Mouse (Mus musculus): ENCODE data around the gene Tbx6. TPM values are rescaled to one million over a fixed set of nuclear protein-coding genes. Genes with fewer than 3 reads are reported as not detected.
A peak's percentile ranks its signal among the peaks of the same experiment; 100 is the strongest.

Tbx6 gene
- polyA plus RNA-seq, 1 experiment: 2.2 TPM

DNA sequence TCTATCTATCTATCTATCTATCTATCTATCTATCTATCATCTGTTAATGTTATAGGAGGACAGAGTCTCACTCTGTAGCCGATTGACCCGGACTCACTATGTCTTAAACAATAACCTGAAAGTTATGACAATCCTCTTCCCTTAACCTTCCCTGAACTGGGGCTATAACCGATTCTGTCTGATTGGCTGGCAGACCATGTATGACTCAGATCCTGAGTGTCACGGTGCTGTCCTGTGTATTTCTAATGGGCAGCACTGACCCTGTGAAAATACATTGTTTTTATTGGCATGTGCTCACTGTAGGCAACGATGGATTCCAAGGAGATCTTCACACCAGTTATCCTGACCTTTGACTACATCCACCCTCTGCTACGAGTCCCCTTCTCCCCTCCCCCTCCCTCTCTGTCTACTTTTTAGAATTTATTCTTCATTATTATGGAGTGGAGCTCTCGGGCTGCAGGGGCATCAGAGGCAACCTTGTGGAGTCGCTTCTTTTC is 34.5 kb downstream of the Tbx6 start:
- Histone ChIP-seq H3K27ac (ENCODE audit: insufficient read depth, low read length) (no peak overlapping the region), H3K27me3 (ENCODE audit: control insufficient read depth, insufficient read depth, low read length) (no peaks in the 10 kb centered on the region), H3K4me3 (replicated peaks; ENCODE audit: insufficient read depth, low read depth, low read length) (no peak overlapping the region), H3K4me1 (ENCODE audit: control insufficient read depth, insufficient read depth, low read length) (no peaks in the 10 kb centered on the region)
- WGBS: 31% methylated on average over 8 of the region's 8 CpGs
- no peak for TF ChIP-seq CTCF (IDR thresholded peaks at IDR 0.05; ENCODE audit: borderline replicate concordance, insufficient read depth, low read depth, low read length)
- TF ChIP-seq POLR2A (IDR thresholded peaks at IDR 0.05; ENCODE audit: borderline replicate concordance, insufficient read depth, low read length): no peak
- DNase-seq: no peak

DNA sequence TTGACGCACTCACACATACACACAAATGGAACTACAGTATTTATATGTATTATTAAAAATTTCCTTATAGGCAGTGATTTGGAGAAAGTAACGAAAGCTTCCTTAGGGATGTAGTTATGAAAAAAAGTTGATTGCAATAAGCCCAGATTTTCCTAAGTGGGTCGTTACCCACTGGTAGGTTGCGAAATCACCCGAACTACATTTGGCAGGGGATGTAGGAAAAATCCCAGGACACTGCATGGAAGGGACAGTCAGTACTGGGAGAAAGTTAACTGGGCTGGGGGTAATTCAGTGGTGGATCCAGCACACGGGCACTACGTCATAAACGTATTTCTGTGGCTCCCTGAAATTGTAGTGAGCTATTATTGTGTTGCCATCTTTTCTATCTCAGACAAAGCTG is 35.2 kb downstream of the Tbx6 start:
- 73% methylated on average over 8 of the region's 8 CpGs for WGBS
- no peak for TF ChIP-seq CTCF (IDR thresholded peaks at IDR 0.05; ENCODE audit: borderline replicate concordance, insufficient read depth, low read depth, low read length)
- TF ChIP-seq POLR2A (IDR thresholded peaks at IDR 0.05; ENCODE audit: borderline replicate concordance, insufficient read depth, low read length): no peak

DNA sequence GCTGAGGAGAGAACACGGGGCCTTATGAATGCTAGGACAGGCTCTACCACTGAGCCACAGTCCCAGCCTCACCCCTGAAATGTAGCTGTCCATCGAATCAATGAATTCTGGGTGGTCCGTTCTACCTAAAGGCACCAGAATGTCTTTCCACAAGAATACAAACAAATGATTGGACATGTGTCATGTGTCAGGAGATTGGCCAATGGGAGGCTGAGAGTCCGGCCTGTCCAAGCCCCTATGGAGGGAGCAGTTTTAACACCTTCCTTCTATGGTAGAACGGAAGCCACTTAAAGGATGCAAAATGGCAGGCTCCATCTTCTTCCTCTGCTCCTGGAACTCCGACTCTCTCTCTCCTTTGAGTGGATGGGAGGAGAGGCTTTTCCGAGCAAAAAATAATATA is 36.3 kb downstream of the Tbx6 start:
- no peak overlapping the region for H3K4me3 ChIP-seq (replicated peaks; ENCODE audit: insufficient read depth, low read depth, low read length)
- no peak for DNase-seq
- peaks cover 7% of the 10 kb centered on the region; the same call in 1 of the 2 replicates for H3K4me1 ChIP-seq (ENCODE audit: control insufficient read depth, insufficient read depth, low read length)
- TF ChIP-seq POLR2A (IDR thresholded peaks at IDR 0.05; ENCODE audit: borderline replicate concordance, insufficient read depth, low read length) (no peak), CTCF (IDR thresholded peaks at IDR 0.05; ENCODE audit: borderline replicate concordance, insufficient read depth, low read depth, low read length) (no peak)
- 87% methylated on average over 7 of the region's 7 CpGs for WGBS
- H3K27me3 ChIP-seq (ENCODE audit: control insufficient read depth, insufficient read depth, low read length): no peaks in the 10 kb centered on the region
- no peak overlapping the region for H3K27ac ChIP-seq (ENCODE audit: insufficient read depth, low read length)

More for the DNA sequence above, 35.2 kb downstream of the Tbx6 start:
- no peak for DNase-seq
- Histone ChIP-seq H3K4me1 (ENCODE audit: control insufficient read depth, insufficient read depth, low read length) (no peaks in the 10 kb centered on the region), H3K27ac (ENCODE audit: insufficient read depth, low read length) (no peak overlapping the region), H3K27me3 (ENCODE audit: control insufficient read depth, insufficient read depth, low read length) (no peaks in the 10 kb centered on the region), H3K4me3 (replicated peaks; ENCODE audit: insufficient read depth, low read depth, low read length) (no peak overlapping the region)

GRCm38 (mm10) chr7:126818818-126819217 is 37.5 kb downstream of the Tbx6 start:
- Histone ChIP-seq H3K27me3 (ENCODE audit: control insufficient read depth, insufficient read depth, low read length) (no peaks in the 10 kb centered on the region), H3K4me1 (ENCODE audit: control insufficient read depth, insufficient read depth, low read length) (peaks cover 7% of the 10 kb centered on the region; the same call in 1 of the 2 replicates), H3K27ac (ENCODE audit: insufficient read depth, low read length) (no peak overlapping the region), H3K4me3 (replicated peaks; ENCODE audit: insufficient read depth, low read depth, low read length) (no peak overlapping the region)
- WGBS: 35% methylated on average over 1 of the region's 1 CpGs
- TF ChIP-seq CTCF (IDR thresholded peaks at IDR 0.05; ENCODE audit: borderline replicate concordance, insufficient read depth, low read depth, low read length) (no peak), POLR2A (IDR thresholded peaks at IDR 0.05; ENCODE audit: borderline replicate concordance, insufficient read depth, low read length) (no peak)
- no peak for DNase-seq

DNA sequence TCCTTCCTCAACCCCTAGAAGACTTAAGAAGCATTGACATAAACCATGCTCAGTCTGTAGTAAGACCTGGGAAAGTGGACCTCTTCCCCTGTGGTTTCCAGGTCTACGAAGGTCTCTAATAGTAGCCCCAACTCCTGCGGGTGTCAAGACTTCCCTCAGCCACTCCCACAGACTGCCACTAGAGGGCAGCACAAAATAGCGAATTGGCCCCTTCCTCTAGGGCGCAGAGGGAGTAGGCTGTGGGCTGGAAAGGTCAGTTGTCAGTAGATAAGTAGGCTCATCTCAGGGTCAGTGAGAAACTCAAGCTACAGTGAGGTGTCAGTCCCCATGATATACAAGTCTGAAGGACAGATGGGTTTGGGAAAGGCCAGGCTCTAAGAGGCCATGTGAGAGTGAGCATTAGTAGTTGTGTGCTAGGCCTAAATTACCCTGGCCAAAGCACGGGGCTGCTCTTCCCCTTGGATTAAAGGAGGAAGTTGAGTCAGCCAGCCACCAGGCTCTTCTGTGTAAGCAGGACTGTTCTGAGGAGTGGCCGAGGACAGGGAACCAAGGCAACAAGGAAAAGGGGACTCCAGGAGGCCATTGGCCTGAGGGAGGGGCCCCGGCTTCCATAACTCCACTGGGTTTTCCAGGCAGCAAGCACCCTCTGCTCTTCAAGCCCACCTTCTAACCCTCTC is 40.7 kb downstream of the Tbx6 start:
- 10% methylated on average over 7 of the region's 7 CpGs for WGBS
- H3K27ac ChIP-seq (ENCODE audit: insufficient read depth, low read length): peak overlapping the region; percentile 91
- TF ChIP-seq POLR2A (IDR thresholded peaks at IDR 0.05; ENCODE audit: borderline replicate concordance, insufficient read depth, low read length): peak; percentile 39; the same call in 1 of the 2 replicates
- TF ChIP-seq CTCF (IDR thresholded peaks at IDR 0.05; ENCODE audit: borderline replicate concordance, insufficient read depth, low read depth, low read length): peak; percentile 95
- peak overlapping the region; percentile 66 for H3K4me3 ChIP-seq (replicated peaks; ENCODE audit: insufficient read depth, low read depth, low read length)
- peaks cover 28% of the 10 kb centered on the region for H3K4me1 ChIP-seq (ENCODE audit: control insufficient read depth, insufficient read depth, low read length)
- no peaks in the 10 kb centered on the region for H3K27me3 ChIP-seq (ENCODE audit: control insufficient read depth, insufficient read depth, low read length)
- peak; percentile 86 to 93 for DNase-seq

GRCm38 (mm10) chr7:126822741-126823140 is 41.5 kb downstream of the Tbx6 start:
- peak; percentile 42; the same call in 1 of the 2 replicates for TF ChIP-seq POLR2A (IDR thresholded peaks at IDR 0.05; ENCODE audit: borderline replicate concordance, insufficient read depth, low read length)
- TF ChIP-seq CTCF (IDR thresholded peaks at IDR 0.05; ENCODE audit: borderline replicate concordance, insufficient read depth, low read depth, low read length): no peak

DNA sequence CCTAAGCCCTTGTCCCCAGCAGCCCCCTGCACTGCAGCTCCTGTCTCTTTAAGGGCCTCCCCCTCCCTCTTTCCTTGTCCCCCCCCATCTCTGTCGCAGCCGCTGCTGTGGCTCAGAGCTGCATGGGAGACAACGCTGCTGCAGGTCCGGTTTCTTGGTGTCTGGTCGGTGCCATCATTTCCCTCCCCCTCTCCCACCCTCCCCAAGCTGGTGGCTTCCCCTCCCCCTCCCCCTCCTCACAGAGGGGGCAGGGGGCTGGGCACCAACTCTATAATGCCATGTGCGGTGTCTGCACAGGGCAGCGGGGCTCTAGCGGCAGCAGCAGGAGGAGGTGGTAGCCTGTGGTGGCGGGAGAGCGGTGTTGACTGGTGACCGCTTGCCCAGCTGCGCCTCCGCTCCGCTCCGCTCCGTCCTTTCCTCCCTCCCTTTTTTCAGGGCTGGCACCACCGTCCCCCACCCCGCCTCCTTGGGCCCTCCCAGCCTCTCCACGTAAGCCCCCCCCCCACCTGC is 42.0 kb downstream of the Tbx6 start:
- Histone ChIP-seq H3K27me3 (ENCODE audit: control insufficient read depth, insufficient read depth, low read length) (no peaks in the 10 kb centered on the region), H3K4me3 (replicated peaks; ENCODE audit: insufficient read depth, low read depth, low read length) (peak overlapping the region; percentile 66), H3K4me1 (ENCODE audit: control insufficient read depth, insufficient read depth, low read length) (peaks cover 33% of the 10 kb centered on the region), H3K27ac (ENCODE audit: insufficient read depth, low read length) (peak overlapping the region; percentile 91)
- WGBS: 0% methylated on average over 8 of the region's 19 CpGs
- DNase-seq: peak; percentile 69 to 71
- TF ChIP-seq POLR2A (IDR thresholded peaks at IDR 0.05; ENCODE audit: borderline replicate concordance, insufficient read depth, low read length): peak; percentile 61; the same call in 1 of the 2 replicates
- no peak for TF ChIP-seq CTCF (IDR thresholded peaks at IDR 0.05; ENCODE audit: borderline replicate concordance, insufficient read depth, low read depth, low read length)

More at GRCm38 (mm10) chr7:126822741-126823140, 41.5 kb downstream of the Tbx6 start:
- peak; percentile 64 to 67 for DNase-seq
- Histone ChIP-seq H3K4me3 (replicated peaks; ENCODE audit: insufficient read depth, low read depth, low read length) (peak overlapping the region; percentile 66), H3K4me1 (ENCODE audit: control insufficient read depth, insufficient read depth, low read length) (peaks cover 33% of the 10 kb centered on the region), H3K27ac (ENCODE audit: insufficient read depth, low read length) (peak overlapping the region; percentile 91), H3K27me3 (ENCODE audit: control insufficient read depth, insufficient read depth, low read length) (no peaks in the 10 kb centered on the region)
- WGBS: 5% methylated on average over 9 of the region's 9 CpGs

- TF ChIP-seq POLR2A (IDR thresholded peaks at IDR 0.05; ENCODE audit: borderline replicate concordance, insufficient read depth, low read length) (no peak), CTCF (IDR thresholded peaks at IDR 0.05; ENCODE audit: borderline replicate concordance, insufficient read depth, low read depth, low read length) (no peak)
- Histone ChIP-seq H3K4me3 (replicated peaks; ENCODE audit: insufficient read depth, low read depth, low read length) (peak overlapping the region; percentile 66), H3K27ac (ENCODE audit: insufficient read depth, low read length) (peak overlapping the region; percentile 20), H3K27me3 (ENCODE audit: control insufficient read depth, insufficient read depth, low read length) (no peaks in the 10 kb centered on the region), H3K4me1 (ENCODE audit: control insufficient read depth, insufficient read depth, low read length) (peaks cover 35% of the 10 kb centered on the region)
- peak in 1 of 2 experiments; percentile 62 for DNase-seq
- 3% methylated on average over 10 of the region's 10 CpGs for WGBS
These were observed 42.7 kb downstream of the Tbx6 start for GRCm38 (mm10) chr7:126823940-126824339.
